Mouse (Mus musculus): ENCODE measurements around the gene Fetub. TPM values are rescaled to one million over a fixed set of nuclear protein-coding genes. Genes with fewer than 3 reads are reported as not detected.

Fetub gene
- polyA plus RNA-seq, 1 experiment from 2014 or later, result not detected

- no peak overlapping the region for H3K27ac ChIP-seq (ENCODE audit: low read length)
- no peaks in the 10 kb centered on the region for H3K4me1 ChIP-seq (ENCODE audit: control insufficient read depth, insufficient read depth, low read length)
- WGBS, result 49% methylated on average over 1 of the region's 1 CpGs
- no peak overlapping the region for H3K4me2 ChIP-seq (ENCODE audit: low read depth, low read length)
- no peak overlapping the region for H3K4me3 ChIP-seq (ENCODE audit: low read length)
- ATAC-seq (replicated peaks; ENCODE audit: extremely low read depth, insufficient read depth, low FRiP score), result no peak
- no peaks in the 10 kb centered on the region for H3K9me3 ChIP-seq (replicated peaks; ENCODE audit: control insufficient read depth, low read length)
- no peak overlapping the region for H3K9ac ChIP-seq (ENCODE audit: low read length)
- no peaks in the 10 kb centered on the region for H3K36me3 ChIP-seq (ENCODE audit: control insufficient read depth, insufficient read depth)
- no peaks in the 10 kb centered on the region for H3K27me3 ChIP-seq (ENCODE audit: control insufficient read depth, insufficient read depth, low read length)
Measured at GRCm38 (mm10) chr16:22967383-22968030, 49.4 kb downstream of the Fetub start.

Other genes with a start within 250 kb of the Fetub start
- gene Crygs, start 106.8 kb upstream of the Fetub start, polyA plus RNA-seq (2015; fragmentation: Nextera tagmentation; extraction: Ambion mirVana), result not detected in 2 replicates
- gene Tbccd1, start 60.7 kb upstream of the Fetub start, polyA plus RNA-seq (2015; fragmentation: Nextera tagmentation; extraction: Ambion mirVana), result 19.4 and 20.5 TPM in 2 replicates
- gene Dnajb11, start 60.5 kb upstream of the Fetub start, polyA plus RNA-seq (2015; fragmentation: Nextera tagmentation; extraction: Ambion mirVana), result 86.6 and 96.2 TPM in 2 replicates
- gene Ahsg, start 27.1 kb upstream of the Fetub start, polyA plus RNA-seq (2015; fragmentation: Nextera tagmentation; extraction: Ambion mirVana), result 9.9 and 13.0 TPM in 2 replicates
- not detected in 2 replicates for gene Hrg, start 32.7 kb downstream of the Fetub start, polyA plus RNA-seq (2015; fragmentation: Nextera tagmentation; extraction: Ambion mirVana)
- gene Kng2, start 111.1 kb downstream of the Fetub start, polyA plus RNA-seq (2015; fragmentation: Nextera tagmentation; extraction: Ambion mirVana), result 0.14 TPM in 1 of 2 replicates, not detected in the other
- gene Kng1, start 139.5 kb downstream of the Fetub start, polyA plus RNA-seq (2015; fragmentation: Nextera tagmentation; extraction: Ambion mirVana), result 0.67 and 1.0 TPM in 2 replicates
- 156 and 174 TPM in 2 replicates for gene Eif4a2, start 189.1 kb downstream of the Fetub start, polyA plus RNA-seq (2015; fragmentation: Nextera tagmentation; extraction: Ambion mirVana)
- 77.8 and 81.6 TPM in 2 replicates for gene Rfc4, start 209.4 kb downstream of the Fetub start, polyA plus RNA-seq (2015; fragmentation: Nextera tagmentation; extraction: Ambion mirVana)
- not detected in 2 replicates for gene Adipoq, start 228.2 kb downstream of the Fetub start, polyA plus RNA-seq (2015; fragmentation: Nextera tagmentation; extraction: Ambion mirVana)